Mouse (Mus musculus) spleen, adult 2 months (tissue): ENCODE data around the gene Rfx4. TPM values are rescaled to one million over a fixed set of nuclear protein-coding genes. Genes with fewer than 3 reads are reported as not detected.

Experiments
- DNase-seq, 2 experiments: peaks; one replicate each; pipeline versions ENCODE4 v3.0.0 to v3.0.0-alpha.2; 2012 to 2021; ENCODE audit warnings: low spot score in 2 of 2, low read depth in 1 of 2
- H3K27ac ChIP-seq: fragments of 200-500 bp; 2 replicates; pipeline ENCODE4 v1.5.1; 2012; ENCODE audit warnings: low read length, inconsistent platforms; ENCODE audit not compliant: insufficient read depth
- H3K27me3 ChIP-seq: fragments of 200-500 bp; 2 replicates; pipeline ENCODE4 v1.6.1; 2012; ENCODE audit warnings: mild to moderate bottlenecking, moderate library complexity, low read length, inconsistent platforms; ENCODE audit not compliant: control insufficient read depth, insufficient read depth
- H3K36me3 ChIP-seq: fragments of 200-500 bp; 2 replicates; pipeline ENCODE4 v1.6.1; 2012; ENCODE audit warnings: mild to moderate bottlenecking, low read length, inconsistent platforms; ENCODE audit not compliant: control insufficient read depth, insufficient read depth
- H3K4me1 ChIP-seq: fragments of 200-500 bp; 2 replicates; pipeline ENCODE4 v1.6.1; 2011; ENCODE audit warnings: inconsistent platforms; ENCODE audit not compliant: control insufficient read depth, insufficient read depth, insufficient read length
- H3K4me3 ChIP-seq: fragments of 200-500 bp; 2 replicates; pipeline ENCODE4 v1.5.1; 2011; ENCODE audit warnings: mild to moderate bottlenecking, inconsistent platforms; ENCODE audit not compliant: insufficient read depth, insufficient read length; ENCODE audit errors: extremely low read depth
- CTCF ChIP-seq: fragments of 200-500 bp; IDR thresholded peaks from 2 replicates; pipeline ENCODE4 v1.5.1; 2011; ENCODE audit warnings: mild to moderate bottlenecking, inconsistent platforms; ENCODE audit not compliant: insufficient read depth, insufficient read length, insufficient replicate concordance; ENCODE audit errors: extremely low read depth
- POLR2A ChIP-seq: fragments of 200-500 bp; IDR thresholded peaks from 2 replicates; pipeline ENCODE4 v1.6.1; 2011; ENCODE audit warnings: low read depth, low read length, inconsistent platforms
- WGBS: fragments of 180-500 bp; shearing (Covaris S2); methylation state at CpG from one replicate; pipeline ENCODE4 v1.1.7; 2018; 5-methylcytosine and 5-hydroxymethylcytosine counted together
- polyA plus RNA-seq: library from polyadenylated mRNA; depleted of rRNA; stranded (reverse); fragments of >200 nt; gene quantifications from 2 replicates; pipeline ENCODE4 v1.2.3, GENCODE M21; 2012; rRNA removed

The Rfx4 gene
- not detected in 2 replicates for polyA plus RNA-seq

GRCm38 (mm10) chr10:84755786-84756203 is at the start of gene Rfx4:
Rfx4 (plus strand) TSS chr10:84756062.
- 3% methylated on average over 24 of the region's 24 CpGs for WGBS
- Histone ChIP-seq H3K36me3 (no peaks in the 10 kb centered on the region), H3K4me3 (no peak within 1 kb of the TSS), H3K27ac (no peak within 1 kb of the TSS), H3K27me3 (peaks cover 46% of the 10 kb centered on the region), H3K4me1 (peaks cover 11% of the 10 kb centered on the region)
- DNase-seq = no peak
- no peak for TF ChIP-seq CTCF
- no peak for TF ChIP-seq POLR2A

- no peaks in the 10 kb centered on the region for H3K27me3 ChIP-seq
- no peak overlapping the region for H3K4me3 ChIP-seq
- no peak for DNase-seq
- no peaks in the 10 kb centered on the region for H3K4me1 ChIP-seq
- peaks cover 25% of the 10 kb centered on the region for H3K36me3 ChIP-seq
- H3K27ac ChIP-seq = no peak overlapping the region
- TF ChIP-seq CTCF (no peak), POLR2A (no peak)
- 94% methylated on average over 8 of the region's 8 CpGs for WGBS
These were observed 49.3 kb upstream of the Rfx4 start for GRCm38 (mm10) chr10:84706543-84706942.

- DNase-seq = no peak
- H3K27ac ChIP-seq = no peak overlapping the region
These were observed 48.6 kb upstream of the Rfx4 start for GRCm38 (mm10) chr10:84707226-84707625.

GRCm38 (mm10) chr10:84707752-84708530 is 47.9 kb upstream of the Rfx4 start:
- no peak overlapping the region for H3K4me3 ChIP-seq
- H3K36me3 ChIP-seq = peaks cover 24% of the 10 kb centered on the region
- H3K4me1 ChIP-seq = no peaks in the 10 kb centered on the region
- no peak overlapping the region for H3K27ac ChIP-seq
- 88% methylated on average over 14 of the region's 14 CpGs for WGBS
- no peaks in the 10 kb centered on the region for H3K27me3 ChIP-seq
- TF ChIP-seq CTCF (no peak), POLR2A (no peak)
- no peak for DNase-seq

More at GRCm38 (mm10) chr10:84707226-84707625, 48.6 kb upstream of the Rfx4 start:
- Histone ChIP-seq H3K4me3 (no peak overlapping the region), H3K27me3 (no peaks in the 10 kb centered on the region), H3K36me3 (peaks cover 22% of the 10 kb centered on the region), H3K4me1 (no peaks in the 10 kb centered on the region)
- 89% methylated on average over 6 of the region's 6 CpGs for WGBS
- TF ChIP-seq CTCF (no peak), POLR2A (no peak)

GRCm38 (mm10) chr10:84710192-84710591 is 45.7 kb upstream of the Rfx4 start:
- Histone ChIP-seq H3K4me1 (no peaks in the 10 kb centered on the region), H3K27ac (no peak overlapping the region), H3K27me3 (no peaks in the 10 kb centered on the region), H3K4me3 (no peak overlapping the region), H3K36me3 (peaks cover 28% of the 10 kb centered on the region)
- DNase-seq = no peak
- TF ChIP-seq POLR2A = no peak
- no peak for TF ChIP-seq CTCF
- 88% methylated on average over 4 of the region's 4 CpGs for WGBS

- H3K4me1 ChIP-seq = no peaks in the 10 kb centered on the region
- TF ChIP-seq POLR2A = no peak
- no peak for TF ChIP-seq CTCF
- peaks cover 32% of the 10 kb centered on the region for H3K36me3 ChIP-seq
- WGBS = 95% methylated on average over 4 of the region's 4 CpGs
- no peaks in the 10 kb centered on the region for H3K27me3 ChIP-seq
- H3K27ac ChIP-seq = no peak overlapping the region
- DNase-seq = no peak
- H3K4me3 ChIP-seq = no peak overlapping the region
These were observed 45.0 kb upstream of the Rfx4 start for GRCm38 (mm10) chr10:84710827-84711226.

GRCm38 (mm10) chr10:84711479-84711878 is 44.4 kb upstream of the Rfx4 start:
- H3K36me3 ChIP-seq = peaks cover 32% of the 10 kb centered on the region
- no peak overlapping the region for H3K27ac ChIP-seq
- H3K4me1 ChIP-seq = no peaks in the 10 kb centered on the region
- DNase-seq = no peak
- TF ChIP-seq POLR2A = no peak
- no peak for TF ChIP-seq CTCF
- WGBS = 98% methylated on average over 8 of the region's 8 CpGs
- no peak overlapping the region for H3K4me3 ChIP-seq
- H3K27me3 ChIP-seq = no peaks in the 10 kb centered on the region
